Mouse (Mus musculus): ENCODE measurements around the gene Ptprcap. TPM values are rescaled to one million over a fixed set of nuclear protein-coding genes. Genes with fewer than 3 reads are reported as not detected.

The Ptprcap gene
- polyA plus RNA-seq, 2 experiments, result 7.0 to 7.8 TPM

GRCm38 (mm10) chr19:4139446-4139845 lies 14.0 kb upstream of the Ptprcap start, which contains the start of gene Gpr152:
TSS of gene Gpr152 (plus strand) at chr19:4139787.
- Histone ChIP-seq H3K27me3 (ENCODE audit: control insufficient read depth, insufficient read depth, low read length) (no peaks in the 10 kb centered on the region), H3K4me3 (replicated peaks; ENCODE audit: low read length) (no peak within 1 kb of the TSS), H3K9me3 (ENCODE audit: control insufficient read depth, low read length) (no peaks in the 10 kb centered on the region), H3K27ac (replicated peaks; ENCODE audit: low read depth, low read length) (no peak within 1 kb of the TSS), H3K4me1 (ENCODE audit: control insufficient read depth, insufficient read depth, low read length) (no peaks in the 10 kb centered on the region), H3K4me2 (replicated peaks; ENCODE audit: low read depth, low read length, severe bottlenecking) (no peak within 1 kb of the TSS), H3K9ac (ENCODE audit: low read depth, low read length, severe bottlenecking) (no peak within 1 kb of the TSS), H3K36me3 (ENCODE audit: control insufficient read depth, insufficient read depth, low read length) (no peaks in the 10 kb centered on the region)
- 71% methylated on average over 2 of the region's 2 CpGs for WGBS
- no peak for TF ChIP-seq POLR2A (IDR thresholded peaks at IDR 0.05; ENCODE audit: borderline replicate concordance, extremely low read depth, insufficient read depth, insufficient read length)
- no peak for DNase-seq (ENCODE audit: low spot score)
- no peak for ATAC-seq (ENCODE audit: low FRiP score, low read depth)

- H3K27ac ChIP-seq (replicated peaks; ENCODE audit: low read depth, low read length), result no peak overlapping the region
- ATAC-seq (ENCODE audit: low FRiP score, low read depth), result no peak
Observed at GRCm38 (mm10) chr19:4140147-4140546, 13.3 kb upstream of the Ptprcap start.

GRCm38 (mm10) chr19:4142416-4143173 lies 10.8 kb upstream of the Ptprcap start:
- H3K27ac ChIP-seq (replicated peaks; ENCODE audit: low read depth, low read length), result no peak overlapping the region
- H3K36me3 ChIP-seq (ENCODE audit: control insufficient read depth, insufficient read depth, low read length), result no peaks in the 10 kb centered on the region
- ATAC-seq (ENCODE audit: low FRiP score, low read depth) (no peak), DNase-seq (ENCODE audit: low spot score) (no peak)
- no peaks in the 10 kb centered on the region for H3K27me3 ChIP-seq (ENCODE audit: control insufficient read depth, insufficient read depth, low read length)
- no peak overlapping the region for H3K4me3 ChIP-seq (replicated peaks; ENCODE audit: low read length)
- 0 out of 2 replicates have a peak, but pooled peaks cover under 1% of the 10 kb centered on the region for H3K4me1 ChIP-seq (ENCODE audit: control insufficient read depth, insufficient read depth, low read length)
- no peak for TF ChIP-seq POLR2A (IDR thresholded peaks at IDR 0.05; ENCODE audit: borderline replicate concordance, extremely low read depth, insufficient read depth, insufficient read length)
- WGBS, result 92% methylated on average over 18 of the region's 18 CpGs
- no peaks in the 10 kb centered on the region for H3K9me3 ChIP-seq (ENCODE audit: control insufficient read depth, low read length)
- H3K9ac ChIP-seq (ENCODE audit: low read depth, low read length, severe bottlenecking), result no peak overlapping the region
- no peak overlapping the region for H3K4me2 ChIP-seq (replicated peaks; ENCODE audit: low read depth, low read length, severe bottlenecking)

More at GRCm38 (mm10) chr19:4140147-4140546, 13.3 kb upstream of the Ptprcap start:
- DNase-seq (ENCODE audit: low spot score), result no peak
- Histone ChIP-seq H3K27me3 (ENCODE audit: control insufficient read depth, insufficient read depth, low read length) (no peaks in the 10 kb centered on the region), H3K9ac (ENCODE audit: low read depth, low read length, severe bottlenecking) (no peak overlapping the region), H3K4me2 (replicated peaks; ENCODE audit: low read depth, low read length, severe bottlenecking) (no peak overlapping the region), H3K4me3 (replicated peaks; ENCODE audit: low read length) (no peak overlapping the region), H3K4me1 (ENCODE audit: control insufficient read depth, insufficient read depth, low read length) (no peaks in the 10 kb centered on the region), H3K36me3 (ENCODE audit: control insufficient read depth, insufficient read depth, low read length) (no peaks in the 10 kb centered on the region), H3K9me3 (ENCODE audit: control insufficient read depth, low read length) (no peaks in the 10 kb centered on the region)
- no peak for TF ChIP-seq POLR2A (IDR thresholded peaks at IDR 0.05; ENCODE audit: borderline replicate concordance, extremely low read depth, insufficient read depth, insufficient read length)
- WGBS, result 71% methylated on average over 6 of the region's 6 CpGs

- DNase-seq (ENCODE audit: low spot score) (no peak), ATAC-seq (ENCODE audit: low FRiP score, low read depth) (no peak)
- WGBS, result 63% methylated on average over 5 of the region's 7 CpGs
- H3K9ac ChIP-seq (ENCODE audit: low read depth, low read length, severe bottlenecking), result no peak within 1 kb of the TSS
- H3K4me1 ChIP-seq (ENCODE audit: control insufficient read depth, insufficient read depth, low read length), result peaks cover 3% of the 10 kb centered on the region; the same call in 1 of the 2 replicates
- no peaks in the 10 kb centered on the region for H3K36me3 ChIP-seq (ENCODE audit: control insufficient read depth, insufficient read depth, low read length)
- H3K4me3 ChIP-seq (replicated peaks; ENCODE audit: low read length), result no peak within 1 kb of the TSS
- no peak for TF ChIP-seq POLR2A (IDR thresholded peaks at IDR 0.05; ENCODE audit: borderline replicate concordance, extremely low read depth, insufficient read depth, insufficient read length)
- H3K9me3 ChIP-seq (ENCODE audit: control insufficient read depth, low read length), result no peaks in the 10 kb centered on the region
- H3K27me3 ChIP-seq (ENCODE audit: control insufficient read depth, insufficient read depth, low read length), result no peaks in the 10 kb centered on the region
- no peak within 1 kb of the TSS for H3K27ac ChIP-seq (replicated peaks; ENCODE audit: low read depth, low read length)
- no peak within 1 kb of the TSS for H3K4me2 ChIP-seq (replicated peaks; ENCODE audit: low read depth, low read length, severe bottlenecking)
Observed at GRCm38 (mm10) chr19:4143759-4144268, 9.6 kb upstream of the Ptprcap start, which contains the start of gene Cabp4. TSS of gene Cabp4 (minus strand) at chr19:4144033.

GRCm38 (mm10) chr19:4144550-4145498 lies 8.6 kb upstream of the Ptprcap start:
- Histone ChIP-seq H3K4me3 (replicated peaks; ENCODE audit: low read length) (no peak overlapping the region), H3K27ac (replicated peaks; ENCODE audit: low read depth, low read length) (no peak overlapping the region), H3K27me3 (ENCODE audit: control insufficient read depth, insufficient read depth, low read length) (no peaks in the 10 kb centered on the region), H3K4me2 (replicated peaks; ENCODE audit: low read depth, low read length, severe bottlenecking) (no peak overlapping the region), H3K36me3 (ENCODE audit: control insufficient read depth, insufficient read depth, low read length) (peaks cover 2% of the 10 kb centered on the region; the same call in 1 of the 2 replicates), H3K9ac (ENCODE audit: low read depth, low read length, severe bottlenecking) (no peak overlapping the region), H3K4me1 (ENCODE audit: control insufficient read depth, insufficient read depth, low read length) (peaks cover 12% of the 10 kb centered on the region), H3K9me3 (ENCODE audit: control insufficient read depth, low read length) (no peaks in the 10 kb centered on the region)
- WGBS, result 78% methylated on average over 16 of the region's 16 CpGs
- ATAC-seq (ENCODE audit: low FRiP score, low read depth) (no peak), DNase-seq (ENCODE audit: low spot score) (no peak)
- TF ChIP-seq POLR2A (IDR thresholded peaks at IDR 0.05; ENCODE audit: borderline replicate concordance, extremely low read depth, insufficient read depth, insufficient read length), result no peak

Data from limb, embryonic 14.5 days (tissue).